Mouse (Mus musculus) intestine, embryonic 16.5 days (tissue): ENCODE results near the gene Irak3. TPM values are rescaled to one million over a fixed set of nuclear protein-coding genes. Genes with fewer than 3 reads are reported as not detected.

Experiments used
- ATAC-seq: fragments of 200-750 bp; cut with Nextera tagmentation; 2 replicates; pipeline ENCODE4 v1.8.0; 2017; ENCODE audit warnings: moderate TSS enrichment, moderate library complexity
- H3K27ac ChIP-seq: fragments of 300-500 bp; sonication (generic); 2 replicates; pipeline ENCODE4 v1.5.1; 2014; ENCODE audit warnings: mild to moderate bottlenecking, low read length
- H3K27me3 ChIP-seq: fragments of 300-500 bp; sonication (generic); replicated peaks from 2 replicates; pipeline ENCODE4 v1.6.1; 2014; ENCODE audit warnings: low read length, control low read depth, mixed read lengths; ENCODE audit not compliant: control insufficient read depth, insufficient read depth
- H3K36me3 ChIP-seq: fragments of 300-500 bp; sonication (generic); 2 replicates; pipeline ENCODE4 v1.6.1; 2014; ENCODE audit warnings: low read length, control low read depth; ENCODE audit not compliant: control insufficient read depth, insufficient read depth
- H3K4me1 ChIP-seq: fragments of 300-500 bp; sonication (generic); 2 replicates; pipeline ENCODE4 v1.6.1; 2014; ENCODE audit warnings: low read length, control low read depth, mixed read lengths; ENCODE audit not compliant: control insufficient read depth, insufficient read depth
- H3K4me2 ChIP-seq: fragments of 300-500 bp; sonication (generic); 2 replicates; pipeline ENCODE4 v1.6.1; 2014; ENCODE audit warnings: low read depth, low read length, control low read depth
- H3K4me3 ChIP-seq: fragments of 300-500 bp; sonication (generic); 2 replicates; pipeline ENCODE4 v1.5.1; 2014; ENCODE audit warnings: mild to moderate bottlenecking, low read length
- H3K9ac ChIP-seq: fragments of 300-500 bp; sonication (generic); 2 replicates; pipeline ENCODE4 v1.6.1; 2014; ENCODE audit warnings: low read depth, low read length
- H3K9me3 ChIP-seq: fragments of 300-500 bp; sonication (generic); 2 replicates; pipeline ENCODE4 v1.6.1; 2016; ENCODE audit warnings: low read length, control low read depth; ENCODE audit not compliant: control insufficient read depth
- WGBS: fragments of 180-500 bp; shearing (Covaris S2); extraction: QIAGEN DNeasy Blood & Tissue Kit; methylation state at CpG from one replicate; pipeline ENCODE4 v1.1.7; 2014; 5-methylcytosine and 5-hydroxymethylcytosine counted together
- polyA plus RNA-seq: library from polyadenylated mRNA; unstranded; fragments of >200 nt; fragmentation: Nextera tagmentation; extraction: Ambion mirVana; gene quantifications from 2 replicates; pipeline ENCODE4 v1.2.1, GENCODE M21; 2015

Gene Irak3
- polyA plus RNA-seq = 1.1 and 1.4 TPM in 2 replicates

DNA sequence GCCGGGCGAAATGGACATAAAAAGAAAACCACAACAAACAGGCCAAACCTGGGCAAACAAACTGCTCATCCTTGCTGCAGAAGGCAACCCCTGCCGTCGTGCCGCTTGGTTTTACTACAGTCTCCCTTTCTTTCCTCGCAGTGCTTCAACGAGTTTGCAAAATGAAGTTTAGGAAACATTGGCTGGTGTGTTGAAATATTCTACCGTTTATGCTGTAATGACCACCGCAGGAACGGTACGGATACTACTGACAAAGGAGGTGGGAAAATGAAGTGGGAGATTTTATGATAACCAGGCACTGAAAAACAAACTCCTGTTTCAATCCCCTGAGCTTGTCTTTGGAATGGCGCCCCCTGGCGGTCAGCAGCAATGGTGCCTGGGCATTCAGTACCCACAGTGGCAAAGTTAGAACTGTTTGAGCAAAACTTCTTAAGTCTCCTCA lies at the start of gene Irak3:
Gene Irak3, minus strand, starts transcription at position 170 of the 442 bp plus-strand sequence.
- 1% methylated on average over 13 of the region's 13 CpGs for WGBS
- Histone ChIP-seq H3K4me1 (0 out of 2 replicates have a peak, but pooled peaks cover 4% of the 10 kb centered on the region), H3K27ac (peak within 1 kb of the TSS; percentile 41; the same call in 1 of the 2 replicates), H3K4me3 (peak within 1 kb of the TSS; percentile 70), H3K27me3 (peaks cover 5% of the 10 kb centered on the region; the same call in 1 of the 2 replicates), H3K9me3 (no peaks in the 10 kb centered on the region), H3K9ac (peak within 1 kb of the TSS; percentile 69), H3K4me2 (peak within 1 kb of the TSS; percentile 97), H3K36me3 (no peaks in the 10 kb centered on the region)
- peak; percentile 72 for ATAC-seq

DNA sequence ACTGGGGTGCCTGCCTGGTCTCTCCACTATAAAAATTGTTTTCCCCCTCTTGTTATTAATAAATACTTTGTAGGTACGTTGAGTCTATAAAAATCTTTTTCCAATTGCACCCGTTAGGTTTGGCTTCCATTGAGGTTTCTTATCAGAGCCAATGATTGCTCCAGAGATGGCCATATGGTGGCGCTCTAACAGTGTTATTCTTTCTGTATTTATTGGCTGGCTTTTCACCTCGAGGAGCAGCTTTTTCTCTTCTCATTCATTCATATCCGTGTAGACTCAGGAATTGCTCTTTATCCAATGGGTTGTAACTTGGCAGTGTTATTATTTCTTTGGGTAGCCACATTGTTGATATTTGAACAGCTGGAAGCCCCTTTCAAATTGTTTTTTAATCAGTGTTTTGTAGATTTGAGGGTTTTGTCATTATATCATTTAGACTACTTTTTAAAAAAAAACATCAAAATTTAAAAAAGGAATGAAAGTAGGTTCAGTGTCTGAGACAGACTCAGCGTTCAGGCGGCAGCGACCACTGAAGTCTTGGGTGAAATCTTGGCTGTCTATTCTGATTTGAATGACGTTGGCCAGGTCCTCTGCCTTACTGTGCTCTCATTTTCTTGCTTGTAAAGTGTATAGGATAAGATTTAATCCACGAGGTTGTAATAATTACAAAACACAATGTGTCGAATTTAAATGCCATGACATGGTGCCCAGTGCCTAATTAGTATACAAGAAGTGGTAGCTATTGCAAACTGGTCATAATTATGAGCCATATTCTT lies 49.2 kb upstream of the Irak3 start:
- Histone ChIP-seq H3K9me3 (no peaks in the 10 kb centered on the region), H3K4me1 (peaks cover 6% of the 10 kb centered on the region; the same call in 1 of the 2 replicates), H3K36me3 (no peaks in the 10 kb centered on the region), H3K4me2 (no peak overlapping the region), H3K27ac (no peak overlapping the region), H3K27me3 (no peaks in the 10 kb centered on the region), H3K9ac (no peak overlapping the region), H3K4me3 (no peak overlapping the region)
- WGBS = 50% methylated on average over 11 of the region's 11 CpGs
- no peak for ATAC-seq

GRCm38 (mm10) chr10:120246994-120247750 lies 45.2 kb upstream of the Irak3 start:
- no peak overlapping the region for H3K4me3 ChIP-seq
- ATAC-seq = no peak
- H3K27ac ChIP-seq = no peak overlapping the region
- no peak overlapping the region for H3K4me2 ChIP-seq
- H3K4me1 ChIP-seq = 0 out of 2 replicates have a peak, but pooled peaks cover 3% of the 10 kb centered on the region
- no peaks in the 10 kb centered on the region for H3K9me3 ChIP-seq
- no peak overlapping the region for H3K9ac ChIP-seq
- H3K36me3 ChIP-seq = no peaks in the 10 kb centered on the region
- WGBS = 32% methylated on average over 9 of the region's 9 CpGs
- H3K27me3 ChIP-seq = no peaks in the 10 kb centered on the region

DNA sequence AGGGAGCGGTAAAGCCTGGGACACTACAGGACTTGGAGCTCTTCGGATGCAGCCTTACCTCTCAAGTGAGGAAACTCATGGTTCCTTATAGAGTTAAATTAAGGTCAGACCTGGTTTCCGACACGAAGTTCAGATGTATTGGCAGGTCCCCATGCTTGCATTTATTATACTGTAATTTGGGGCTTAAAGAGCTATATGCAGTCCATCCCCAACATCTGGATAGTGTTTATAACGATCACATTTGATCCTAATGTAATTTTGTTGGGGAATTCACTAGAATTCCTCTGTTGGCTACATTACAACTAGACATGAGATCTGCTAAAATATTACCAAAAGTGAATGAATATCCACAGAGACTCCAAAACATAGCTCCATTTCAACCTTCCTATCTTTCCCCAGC lies 43.8 kb upstream of the Irak3 start:
- H3K27me3 ChIP-seq = no peaks in the 10 kb centered on the region
- no peak for ATAC-seq
- H3K4me2 ChIP-seq = no peak overlapping the region
- H3K4me3 ChIP-seq = no peak overlapping the region
- no peak overlapping the region for H3K27ac ChIP-seq
- H3K9ac ChIP-seq = no peak overlapping the region
- H3K9me3 ChIP-seq = no peaks in the 10 kb centered on the region
- no peaks in the 10 kb centered on the region for H3K36me3 ChIP-seq
- 0 out of 2 replicates have a peak, but pooled peaks cover 3% of the 10 kb centered on the region for H3K4me1 ChIP-seq
- 69% methylated on average over 5 of the region's 5 CpGs for WGBS

GRCm38 (mm10) chr10:120242421-120242820 lies 40.5 kb upstream of the Irak3 start:
- H3K27me3 ChIP-seq = no peaks in the 10 kb centered on the region
- WGBS = 72% methylated on average over 6 of the region's 6 CpGs
- ATAC-seq = no peak
- no peak overlapping the region for H3K4me2 ChIP-seq
- 0 out of 2 replicates have a peak, but pooled peaks cover 3% of the 10 kb centered on the region for H3K4me1 ChIP-seq
- no peaks in the 10 kb centered on the region for H3K9me3 ChIP-seq
- H3K36me3 ChIP-seq = no peaks in the 10 kb centered on the region
- H3K9ac ChIP-seq = no peak overlapping the region
- H3K4me3 ChIP-seq = no peak overlapping the region
- H3K27ac ChIP-seq = no peak overlapping the region

GRCm38 (mm10) chr10:120239476-120239875 lies 37.5 kb upstream of the Irak3 start:
- Histone ChIP-seq H3K9me3 (no peaks in the 10 kb centered on the region), H3K4me2 (no peak overlapping the region), H3K36me3 (no peaks in the 10 kb centered on the region), H3K9ac (no peak overlapping the region), H3K27ac (no peak overlapping the region), H3K27me3 (no peaks in the 10 kb centered on the region), H3K4me3 (no peak overlapping the region), H3K4me1 (no peaks in the 10 kb centered on the region)
- 62% methylated on average over 6 of the region's 6 CpGs for WGBS
- ATAC-seq = no peak

GRCm38 (mm10) chr10:120238241-120238640 lies 36.3 kb upstream of the Irak3 start:
- WGBS = 90% methylated on average over 8 of the region's 8 CpGs
- ATAC-seq = no peak
- H3K36me3 ChIP-seq = no peaks in the 10 kb centered on the region
- no peak overlapping the region for H3K4me2 ChIP-seq
- no peak overlapping the region for H3K4me3 ChIP-seq
- H3K4me1 ChIP-seq = no peaks in the 10 kb centered on the region
- H3K9me3 ChIP-seq = no peaks in the 10 kb centered on the region
- no peaks in the 10 kb centered on the region for H3K27me3 ChIP-seq
- H3K27ac ChIP-seq = no peak overlapping the region
- H3K9ac ChIP-seq = no peak overlapping the region

DNA sequence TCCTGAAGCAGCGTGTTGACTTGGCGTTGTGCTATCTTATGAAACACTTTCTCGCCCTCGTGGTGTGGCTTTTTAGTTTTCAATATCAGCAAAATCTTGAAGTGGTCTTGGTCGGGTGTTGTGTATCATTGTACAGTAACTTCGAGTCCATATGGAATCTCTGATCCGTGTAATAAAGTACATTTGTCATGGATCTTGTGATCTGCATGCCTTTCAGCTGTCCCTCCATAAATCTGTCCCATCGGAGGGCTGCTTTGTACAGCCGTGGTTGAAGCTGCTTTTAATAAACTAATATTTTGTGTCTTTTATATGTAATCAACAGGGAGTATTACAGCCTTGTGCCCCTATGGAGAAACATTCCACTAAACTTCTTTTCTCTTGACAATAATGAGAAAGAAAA lies 34.9 kb upstream of the Irak3 start:
- Histone ChIP-seq H3K4me1 (no peaks in the 10 kb centered on the region), H3K27ac (no peak overlapping the region), H3K27me3 (no peaks in the 10 kb centered on the region), H3K9me3 (no peaks in the 10 kb centered on the region), H3K9ac (no peak overlapping the region), H3K4me2 (no peak overlapping the region), H3K36me3 (no peaks in the 10 kb centered on the region), H3K4me3 (no peak overlapping the region)
- ATAC-seq = no peak
- 68% methylated on average over 9 of the region's 9 CpGs for WGBS

- no peaks in the 10 kb centered on the region for H3K9me3 ChIP-seq
- H3K4me2 ChIP-seq = peak overlapping the region; percentile 37
- peak overlapping the region; percentile 59 for H3K9ac ChIP-seq
- WGBS = 25% methylated on average over 18 of the region's 18 CpGs
- peak overlapping the region; percentile 14 for H3K4me3 ChIP-seq
- H3K36me3 ChIP-seq = peaks cover 6% of the 10 kb centered on the region; the same call in 1 of the 2 replicates
- H3K27me3 ChIP-seq = no peaks in the 10 kb centered on the region
- peak; percentile 62 for ATAC-seq
- H3K4me1 ChIP-seq = no peaks in the 10 kb centered on the region; the same call in 1 of the 2 replicates
- H3K27ac ChIP-seq = no peak overlapping the region; the same call in 1 of the 2 replicates
Observed at GRCm38 (mm10) chr10:120233655-120234367, 31.9 kb upstream of the Irak3 start.
